Mouse (Mus musculus) embryo, embryonic 11 days (tissue): ENCODE measurements at regions not wholly inside any gene's neighbourhood (a gene's known extent, or its start where the extent isn't known, plus 50 kb on each side); places are given as distances from the start of the nearest gene placed in this dataset.

Source experiments
- DNase-seq: peaks from one replicate; pipeline ENCODE4 v3.0.0-alpha.2; 2015

DNA sequence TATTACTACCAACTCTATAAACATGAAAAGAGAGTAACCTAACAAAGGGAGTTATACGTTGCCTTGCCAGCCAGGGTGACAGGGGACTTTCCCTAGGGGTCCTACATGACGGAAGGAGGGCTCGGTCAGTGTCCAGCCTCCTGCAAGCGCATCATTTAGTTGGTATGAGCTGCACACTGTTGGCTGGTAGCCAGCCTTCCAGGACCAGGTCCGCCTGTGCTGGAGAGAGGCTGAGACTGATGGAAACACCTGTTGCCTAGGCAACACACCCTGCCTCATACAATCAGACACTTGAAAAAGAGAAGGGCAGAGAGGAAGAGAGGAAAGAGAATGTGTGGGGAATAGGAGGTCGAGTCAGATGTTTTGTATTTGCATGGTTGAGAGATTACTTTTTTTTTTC, 93.3 kb upstream of the Rybp start:
- peak; percentile 64 for DNase-seq

- no peak for DNase-seq
Observed at GRCm38 (mm10) chr6:100379792-100380191, 92.5 kb upstream of the Rybp start.

DNA sequence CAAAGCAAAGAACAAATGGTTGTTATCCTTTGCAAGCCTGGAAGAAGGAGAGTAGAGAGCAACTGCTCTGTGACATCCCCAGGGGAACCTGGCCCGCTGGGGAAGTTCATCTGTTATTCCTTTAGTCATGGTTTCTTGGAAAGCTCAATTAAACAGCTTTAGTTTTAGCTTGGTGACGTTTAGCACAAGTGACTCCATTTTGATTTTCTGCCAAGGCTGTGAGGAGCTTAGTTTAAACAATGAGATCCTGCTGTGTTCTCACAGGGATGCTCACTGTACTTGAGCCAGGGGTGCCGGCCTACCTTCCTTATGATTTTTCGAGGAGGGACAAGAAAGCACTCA, 91.2 kb upstream of the Rybp start:
- no peak for DNase-seq

DNA sequence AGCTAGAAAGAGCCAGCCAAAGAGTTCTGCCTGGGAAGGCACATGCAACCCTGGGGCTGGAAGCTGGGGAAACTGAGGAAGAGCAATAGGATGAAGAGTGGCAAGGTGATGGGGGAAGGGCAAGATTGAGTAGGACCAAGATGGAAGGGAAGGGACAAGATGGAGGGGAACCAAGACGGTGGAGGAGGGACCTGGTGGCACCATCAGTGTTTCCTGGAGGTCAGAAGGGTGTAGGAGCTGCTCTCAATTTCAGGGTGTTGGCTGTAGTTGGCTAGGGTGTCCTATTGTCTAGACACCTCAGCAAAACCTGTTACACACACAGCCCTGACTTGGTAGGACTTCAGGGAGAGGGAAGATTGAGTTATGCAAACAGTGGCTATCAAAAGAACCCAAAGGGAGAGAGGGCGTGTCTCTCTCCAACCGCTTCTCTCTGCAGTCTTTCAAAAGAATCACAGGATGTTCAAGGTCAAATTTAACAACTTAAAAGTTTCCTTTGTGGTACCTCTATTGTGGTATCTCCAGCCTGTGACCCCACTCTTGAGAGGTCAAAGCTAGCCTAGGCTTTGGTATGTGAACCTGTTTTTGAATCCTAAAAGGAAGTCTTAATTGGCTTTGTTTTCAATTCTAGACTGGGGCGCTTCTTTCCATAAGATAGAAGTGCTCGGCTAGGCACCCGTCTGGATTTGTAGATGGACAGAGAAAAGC, 90.7 kb upstream of the Rybp start:
- DNase-seq = no peak

GRCm38 (mm10) chr6:100376656-100377055, 89.4 kb upstream of the Rybp start:
- peak; percentile 28 for DNase-seq

- DNase-seq = no peak
Observed at GRCm38 (mm10) chr6:100370828-100371227, 83.5 kb upstream of the Rybp start.

DNA sequence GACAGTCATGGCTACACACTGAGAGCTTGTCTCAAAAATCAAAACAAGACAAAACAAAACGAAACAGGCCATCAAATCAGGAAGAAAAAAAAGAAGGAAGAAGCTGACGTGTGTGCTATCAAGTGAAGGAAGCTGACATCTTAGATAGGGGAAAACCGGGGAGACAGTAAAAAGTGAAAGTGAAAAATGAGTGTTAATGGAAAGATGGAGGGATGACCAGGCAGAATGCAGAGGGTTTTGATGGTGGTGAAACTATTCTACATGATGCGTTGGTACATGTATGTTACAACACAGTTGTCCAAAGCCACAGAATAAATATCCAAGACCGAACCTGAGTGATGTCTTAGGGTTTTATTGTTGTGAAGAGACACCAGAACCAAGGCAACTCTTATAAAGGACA, 83.1 kb upstream of the Rybp start:
- no peak for DNase-seq

GRCm38 (mm10) chr6:100366231-100366630, 78.9 kb upstream of the Rybp start:
- DNase-seq = no peak

DNA sequence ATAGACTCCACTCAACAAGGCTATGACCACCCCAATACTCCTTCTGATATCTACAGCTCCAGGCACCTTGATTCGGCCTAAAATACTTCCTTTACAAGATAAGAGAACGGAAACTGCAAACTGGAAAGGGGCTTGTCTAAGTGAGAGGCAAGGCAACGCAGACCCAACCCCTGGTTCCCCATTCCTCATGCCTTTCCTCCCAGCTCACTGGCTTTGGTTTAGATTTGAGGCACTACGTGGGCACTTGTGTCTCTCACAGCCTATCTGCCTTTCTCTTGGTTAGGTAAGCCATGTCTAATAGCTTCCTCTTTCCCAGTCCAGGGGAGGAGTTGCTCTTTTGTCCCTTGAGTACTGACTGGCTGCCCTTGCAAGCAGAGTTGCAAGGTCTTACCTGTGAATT, 78.5 kb upstream of the Rybp start:
- no peak for DNase-seq

DNA sequence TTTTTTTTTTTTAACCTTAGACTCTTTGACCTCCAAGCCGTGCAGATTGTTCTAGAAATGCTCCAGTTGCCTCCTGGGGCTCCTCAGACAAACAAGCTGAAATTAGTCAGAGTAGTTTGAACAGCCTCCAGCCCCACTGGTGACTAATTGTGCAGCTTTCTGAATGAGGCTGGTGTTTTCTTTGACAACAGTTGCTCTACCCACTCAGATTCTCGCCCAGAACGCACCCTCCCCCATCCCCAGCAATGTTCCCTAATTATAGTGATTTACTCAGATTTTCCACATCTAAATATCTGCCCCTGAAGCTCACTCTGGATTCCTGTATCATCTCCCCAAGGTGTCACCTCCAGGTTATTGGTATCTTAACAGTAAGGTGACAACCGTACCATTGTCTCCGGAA, 76.4 kb upstream of the Rybp start:
- DNase-seq = no peak

GRCm38 (mm10) chr6:100356617-100357399, 69.5 kb upstream of the Rybp start:
- no peak for DNase-seq

- no peak for DNase-seq
Observed at GRCm38 (mm10) chr6:100355858-100356257, 68.6 kb upstream of the Rybp start.

GRCm38 (mm10) chr6:100347481-100347880, 60.2 kb upstream of the Rybp start:
- DNase-seq = no peak

DNA sequence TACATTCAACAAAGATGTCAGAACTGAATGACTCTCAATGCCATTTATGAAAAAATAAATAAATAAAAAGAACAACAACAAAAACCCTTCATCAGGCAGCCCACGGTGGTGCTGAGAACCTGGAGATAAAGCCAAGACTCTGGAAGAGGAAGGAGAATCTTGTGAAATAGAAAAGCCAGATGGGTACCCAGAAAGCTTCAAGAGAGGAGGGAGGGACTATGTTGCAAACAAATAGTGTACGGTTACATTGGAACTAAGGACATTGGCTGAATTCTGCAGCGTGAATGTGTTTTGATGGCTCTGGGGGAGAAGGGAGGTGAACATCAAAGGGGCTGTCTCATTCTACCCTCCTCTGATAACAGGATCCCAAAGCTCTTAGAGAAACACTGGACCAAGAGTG, 57.8 kb upstream of the Rybp start:
- DNase-seq = no peak

- DNase-seq = no peak
Observed at GRCm38 (mm10) chr6:100341305-100342290, 54.3 kb upstream of the Rybp start.

GRCm38 (mm10) chr6:100338291-100338690, 51.0 kb upstream of the Rybp start:
- no peak for DNase-seq
